Mouse (Mus musculus) kidney, adult 2 months (tissue): Measurements from ENCODE around the gene Upk3b.

Experiments
- CTCF ChIP-seq: fragments of 200-500 bp; conservative IDR thresholded peaks from 2 replicates; pipeline ENCODE4 v1.5.1; 2011; ENCODE audit warnings: low read depth, mild to moderate bottlenecking, control low read depth, low read length, moderate library complexity, mixed read lengths; ENCODE audit not compliant: insufficient read depth, insufficient read length
- POLR2A ChIP-seq: fragments of 200-500 bp; IDR thresholded peaks from one replicate; pipeline ENCODE4 v1.6.1; 2011; ENCODE audit warnings: low read depth, low read length, control low read depth

DNA sequence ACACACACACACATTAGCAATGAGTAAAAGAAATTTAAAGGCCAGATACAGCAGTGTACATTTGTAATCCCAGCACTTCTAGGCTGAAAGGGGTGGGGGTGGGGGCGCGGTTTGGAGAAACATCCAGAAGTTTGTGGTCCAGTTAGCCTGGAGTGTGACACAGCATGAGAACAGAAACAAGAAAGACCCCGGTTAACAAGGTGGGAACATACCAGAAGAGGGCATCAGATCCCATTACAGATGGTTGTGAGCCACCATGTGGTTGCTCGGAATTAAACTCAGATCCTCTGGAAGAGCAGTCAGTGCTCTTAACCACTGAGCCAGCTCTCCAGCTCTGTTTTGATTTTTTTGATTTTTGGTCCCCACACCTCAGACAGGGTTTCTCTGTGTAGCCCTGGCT lies 17.8 kb downstream of the Upk3b start:
- TF ChIP-seq CTCF (no peak), POLR2A (no peak)
